Mouse (Mus musculus) macrophage (primary cell): ENCODE results near the gene Susd1. TPM values are rescaled to one million over a fixed set of nuclear protein-coding genes. Genes with fewer than 3 reads are reported as not detected.

Experiments
- H3K27ac ChIP-seq: fragments of 350-480 bp; formaldehyde crosslinking; 2 replicates; pipeline ENCODE4 v1.9.0; 2021
- H3K36me3 ChIP-seq: fragments of 350-480 bp; formaldehyde crosslinking; 2 replicates; pipeline ENCODE4 v1.9.0; 2021; ENCODE audit errors: inconsistent target
- H3K4me3 ChIP-seq: fragments of 350-480 bp; formaldehyde crosslinking; 2 replicates; pipeline ENCODE4 v1.9.0; 2021; ENCODE audit errors: inconsistent target
- H3K79me2 ChIP-seq: fragments of 350-480 bp; formaldehyde crosslinking; 2 replicates; pipeline ENCODE4 v1.9.0; 2021; ENCODE audit errors: inconsistent target
- WGBS: methylation state at CpG from one replicate; pipeline ENCODE4 v1.1.7; 2026; ENCODE audit warnings: inconsistent platforms; ENCODE audit not compliant: missing documents; 5-methylcytosine and 5-hydroxymethylcytosine counted together
- polyA plus RNA-seq: library from polyadenylated mRNA; stranded (reverse); fragments of 250-400 nt; gene quantifications from 3 replicates; pipeline ENCODE4 v1.2.4, GENCODE M21; 2018; ENCODE audit warnings: inconsistent platforms

Susd1 gene
- polyA plus RNA-seq, 1 experiment from 2014 or later: 18.4 TPM

- H3K4me3 ChIP-seq: no peak overlapping the region
- no peaks in the 10 kb centered on the region for H3K36me3 ChIP-seq
- H3K27ac ChIP-seq: peak overlapping the region; percentile 24
- no peaks in the 10 kb centered on the region for H3K79me2 ChIP-seq
- 45% methylated on average over 4 of the region's 4 CpGs for WGBS
Observed at GRCm38 (mm10) chr4:59419211-59419610, 19.2 kb downstream of the Susd1 start.

- Histone ChIP-seq H3K79me2 (no peaks in the 10 kb centered on the region), H3K36me3 (no peaks in the 10 kb centered on the region), H3K27ac (no peak overlapping the region), H3K4me3 (no peak overlapping the region)
- 96% methylated on average over 4 of the region's 5 CpGs for WGBS
Observed at GRCm38 (mm10) chr4:59413428-59413827, 25.0 kb downstream of the Susd1 start.

GRCm38 (mm10) chr4:59411153-59411552, 27.3 kb downstream of the Susd1 start:
- Histone ChIP-seq H3K79me2 (no peaks in the 10 kb centered on the region), H3K27ac (no peak overlapping the region), H3K36me3 (no peaks in the 10 kb centered on the region), H3K4me3 (no peak overlapping the region)
- WGBS: 94% methylated on average over 9 of the region's 9 CpGs

- 81% methylated on average over 4 of the region's 4 CpGs for WGBS
- Histone ChIP-seq H3K36me3 (no peaks in the 10 kb centered on the region), H3K27ac (no peak overlapping the region), H3K79me2 (no peaks in the 10 kb centered on the region), H3K4me3 (no peak overlapping the region)
Observed at GRCm38 (mm10) chr4:59407766-59408165, 30.7 kb downstream of the Susd1 start.

GRCm38 (mm10) chr4:59404375-59404774, 34.1 kb downstream of the Susd1 start:
- Histone ChIP-seq H3K27ac (no peak overlapping the region), H3K36me3 (no peaks in the 10 kb centered on the region), H3K4me3 (no peak overlapping the region), H3K79me2 (no peaks in the 10 kb centered on the region)
- WGBS: 91% methylated on average over 6 of the region's 6 CpGs

GRCm38 (mm10) chr4:59400931-59401330, 37.5 kb downstream of the Susd1 start:
- H3K27ac ChIP-seq: no peak overlapping the region
- no peaks in the 10 kb centered on the region for H3K79me2 ChIP-seq
- no peak overlapping the region for H3K4me3 ChIP-seq
- no peaks in the 10 kb centered on the region for H3K36me3 ChIP-seq
- 99% methylated on average over 10 of the region's 10 CpGs for WGBS

- Histone ChIP-seq H3K36me3 (no peaks in the 10 kb centered on the region), H3K4me3 (no peak overlapping the region), H3K79me2 (no peaks in the 10 kb centered on the region), H3K27ac (no peak overlapping the region)
- WGBS: 57% methylated on average over 4 of the region's 4 CpGs
Observed at GRCm38 (mm10) chr4:59399343-59399742, 39.1 kb downstream of the Susd1 start.

GRCm38 (mm10) chr4:59395528-59395927, 42.9 kb downstream of the Susd1 start:
- WGBS: 44% methylated on average over 2 of the region's 2 CpGs
- Histone ChIP-seq H3K36me3 (no peaks in the 10 kb centered on the region), H3K79me2 (no peaks in the 10 kb centered on the region), H3K4me3 (no peak overlapping the region), H3K27ac (no peak overlapping the region)

GRCm38 (mm10) chr4:59394155-59394554, 44.3 kb downstream of the Susd1 start:
- H3K4me3 ChIP-seq: no peak overlapping the region
- H3K79me2 ChIP-seq: no peaks in the 10 kb centered on the region
- H3K36me3 ChIP-seq: no peaks in the 10 kb centered on the region
- H3K27ac ChIP-seq: no peak overlapping the region
- WGBS: 75% methylated on average over 2 of the region's 2 CpGs

- Histone ChIP-seq H3K27ac (no peak overlapping the region), H3K36me3 (no peaks in the 10 kb centered on the region), H3K4me3 (no peak overlapping the region), H3K79me2 (no peaks in the 10 kb centered on the region)
- 86% methylated on average over 13 of the region's 13 CpGs for WGBS
Observed at GRCm38 (mm10) chr4:59388447-59389030, 49.9 kb downstream of the Susd1 start.

- Histone ChIP-seq H3K4me3 (no peak overlapping the region), H3K79me2 (no peaks in the 10 kb centered on the region), H3K27ac (no peak overlapping the region), H3K36me3 (no peaks in the 10 kb centered on the region)
- WGBS: 94% methylated on average over 13 of the region's 13 CpGs
Observed at GRCm38 (mm10) chr4:59387387-59388210, 50.8 kb downstream of the Susd1 start.

GRCm38 (mm10) chr4:59385254-59385895, 53.1 kb downstream of the Susd1 start:
- Histone ChIP-seq H3K27ac (no peak overlapping the region), H3K4me3 (no peak overlapping the region), H3K36me3 (no peaks in the 10 kb centered on the region), H3K79me2 (no peaks in the 10 kb centered on the region)
- 73% methylated on average over 10 of the region's 10 CpGs for WGBS

- H3K79me2 ChIP-seq: no peaks in the 10 kb centered on the region
- H3K27ac ChIP-seq: no peak overlapping the region
- H3K36me3 ChIP-seq: no peaks in the 10 kb centered on the region
- H3K4me3 ChIP-seq: no peak overlapping the region
- 87% methylated on average over 3 of the region's 3 CpGs for WGBS
Observed at GRCm38 (mm10) chr4:59383791-59384190, 54.6 kb downstream of the Susd1 start.

- Histone ChIP-seq H3K36me3 (no peaks in the 10 kb centered on the region), H3K27ac (no peak overlapping the region), H3K4me3 (no peak overlapping the region), H3K79me2 (no peaks in the 10 kb centered on the region)
- WGBS: 84% methylated on average over 12 of the region's 12 CpGs
Observed at GRCm38 (mm10) chr4:59382131-59382530, 56.3 kb downstream of the Susd1 start.
